Mouse (Mus musculus): ENCODE results near the gene Rnf169. TPM values are rescaled to one million over a fixed set of nuclear protein-coding genes. Genes with fewer than 3 reads are reported as not detected.

The Rnf169 gene
- 10 to 100 TPM; 42.2 to 43.1 TPM for total RNA-seq (2023)

DNA sequence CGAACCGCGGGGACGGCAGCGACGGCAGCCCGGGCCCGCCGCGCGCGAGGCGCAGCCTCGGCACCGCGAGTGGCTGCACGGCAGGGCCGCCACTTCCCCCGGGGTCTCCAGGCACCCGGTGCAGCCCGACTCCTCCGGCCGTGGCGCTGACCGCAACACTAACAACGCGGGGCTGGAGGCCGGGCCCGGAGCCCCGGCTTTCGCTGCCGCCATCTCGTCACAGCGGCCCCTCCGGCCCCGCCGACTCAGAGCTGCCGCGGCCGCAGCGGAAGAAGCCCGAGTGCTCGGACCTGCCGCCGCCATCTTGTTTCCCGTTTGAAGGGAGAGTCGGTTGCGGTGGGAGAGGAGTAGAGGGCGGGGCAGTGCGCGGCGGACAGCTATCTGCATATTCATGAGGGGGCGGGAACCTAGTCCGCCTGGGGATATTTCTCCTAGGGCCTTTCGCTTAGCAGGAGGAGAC is at the start of gene Rnf169:
TSS of gene Rnf169 (minus strand) at position 317 of the 460 bp plus-strand sequence.

GRCm38 (mm10) chr7:100005790-100006189 is 25.5 kb upstream of the Rnf169 start, which contains the start of gene Chrdl2:
Gene Chrdl2 (plus strand): TSS chr7:100006172.

Other genes starting within 250 kb of the Rnf169 start
- not detected for gene Olfr521, start 216.9 kb downstream of the Rnf169 start, total RNA-seq (2023)
- gene Neu3, start 152.0 kb downstream of the Rnf169 start, total RNA-seq (2023), result 1 to 10 TPM in 1 of 2 experiments, under 1 TPM in 1; 0.89 to 1.1 TPM
- gene Xrra1, start 121.3 kb downstream of the Rnf169 start, total RNA-seq (2023), result not detected
- gene Spcs2, start 117.0 kb downstream of the Rnf169 start, total RNA-seq (2023), result 100 to 1,000 TPM; 111 to 114 TPM
- gene Chrdl2, start 25.7 kb upstream of the Rnf169 start, total RNA-seq (2023), result not detected
- 10 to 100 TPM; 51.0 to 58.0 TPM for gene Pold3, start 141.1 kb upstream of the Rnf169 start, total RNA-seq (2023)
- 1 to 10 TPM; 2.2 to 4.0 TPM for gene Lipt2, start 178.8 kb upstream of the Rnf169 start, total RNA-seq (2023)
- gene Kcne3, start 196.1 kb upstream of the Rnf169 start, total RNA-seq (2023), result 10 to 100 TPM; 73.2 to 87.7 TPM
- gene Pgm2l1, start 246.9 kb upstream of the Rnf169 start, total RNA-seq (2023), result 10 to 100 TPM; 11.4 to 13.1 TPM